Mouse (Mus musculus) liver, embryonic 16.5 days (tissue): ENCODE data around the gene Rab11fip5. TPM values are rescaled to one million over a fixed set of nuclear protein-coding genes. Genes with fewer than 3 reads are reported as not detected.

Source experiments
- ATAC-seq: fragments of 200-750 bp; cut with Nextera tagmentation; 2 replicates; pipeline ENCODE4 v1.8.0; 2017; ENCODE audit warnings: low read depth, mild to moderate bottlenecking, moderate number of reproducible peaks, moderate library complexity
- H3K27ac ChIP-seq: fragments of 300-500 bp; sonication (generic); 2 replicates; pipeline ENCODE4 v1.5.1; 2014; ENCODE audit warnings: mild to moderate bottlenecking, low read length
- H3K27me3 ChIP-seq: fragments of 300-500 bp; sonication (generic); 2 replicates; pipeline ENCODE4 v1.6.1; 2014; ENCODE audit warnings: low read depth, low read length, mixed read lengths; ENCODE audit not compliant: control insufficient read depth, insufficient read depth
- H3K36me3 ChIP-seq: fragments of 300-500 bp; sonication (generic); 2 replicates; pipeline ENCODE4 v1.6.1; 2014; ENCODE audit warnings: mild to moderate bottlenecking; ENCODE audit not compliant: control insufficient read depth, insufficient read depth
- H3K4me1 ChIP-seq: fragments of 300-500 bp; sonication (generic); 2 replicates; pipeline ENCODE4 v1.6.1; 2014; ENCODE audit warnings: low read depth, low read length, mixed read lengths; ENCODE audit not compliant: control insufficient read depth
- H3K4me2 ChIP-seq: fragments of 300-500 bp; sonication (generic); 2 replicates; pipeline ENCODE4 v1.6.1; 2014; ENCODE audit warnings: low read depth, low read length, mixed read lengths
- H3K4me3 ChIP-seq: fragments of 300-500 bp; sonication (generic); 2 replicates; pipeline ENCODE4 v1.5.1; 2014; ENCODE audit warnings: low read depth, mild to moderate bottlenecking, low read length
- H3K9ac ChIP-seq: fragments of 300-500 bp; sonication (generic); 2 replicates; pipeline ENCODE4 v1.6.1; 2014; ENCODE audit warnings: low read depth, low read length
- H3K9me3 ChIP-seq: fragments of 300-500 bp; sonication (generic); replicated peaks from 2 replicates; pipeline ENCODE4 v1.6.1; 2016; ENCODE audit warnings: low read length; ENCODE audit not compliant: control insufficient read depth
- WGBS: fragments of 180-500 bp; shearing (Covaris S2); extraction: QIAGEN DNeasy Blood & Tissue Kit; methylation state at CpG from one replicate; pipeline ENCODE4 v1.1.7; 2014; ENCODE audit not compliant: insufficient replicate concordance; 5-methylcytosine and 5-hydroxymethylcytosine counted together
- polyA plus RNA-seq: library from polyadenylated mRNA; unstranded; fragments of >200 nt; fragmentation: Nextera tagmentation; extraction: Ambion mirVana; gene quantifications from 2 replicates; pipeline ENCODE4 v1.2.1, GENCODE M21; 2015

The Rab11fip5 gene
- polyA plus RNA-seq, 1 experiment from 2014 or later, result 1.0 TPM

- peaks cover 6% of the 10 kb centered on the region for H3K4me1 ChIP-seq
- 58% methylated on average over 5 of the region's 5 CpGs for WGBS
- ATAC-seq, result no peak
Measured at GRCm38 (mm10) chr6:85369181-85369860, 5.1 kb downstream of the Rab11fip5 start.

GRCm38 (mm10) chr6:85368722-85369121 is 5.7 kb downstream of the Rab11fip5 start:
- 53% methylated on average over 5 of the region's 5 CpGs for WGBS
- Histone ChIP-seq H3K4me1 (peaks cover under 1% of the 10 kb centered on the region), H3K27ac (no peak overlapping the region), H3K9me3 (no peaks in the 10 kb centered on the region), H3K4me2 (no peak overlapping the region), H3K4me3 (no peak overlapping the region), H3K27me3 (no peaks in the 10 kb centered on the region; the same call in 1 of the 2 replicates), H3K9ac (no peak overlapping the region), H3K36me3 (no peaks in the 10 kb centered on the region)
- no peak for ATAC-seq

More at GRCm38 (mm10) chr6:85369181-85369860, 5.1 kb downstream of the Rab11fip5 start:
- Histone ChIP-seq H3K36me3 (no peaks in the 10 kb centered on the region), H3K4me3 (no peak overlapping the region), H3K9me3 (no peaks in the 10 kb centered on the region), H3K27ac (no peak overlapping the region), H3K27me3 (no peaks in the 10 kb centered on the region; the same call in 1 of the 2 replicates), H3K9ac (no peak overlapping the region), H3K4me2 (no peak overlapping the region)

GRCm38 (mm10) chr6:85368166-85368565 is 6.3 kb downstream of the Rab11fip5 start:
- Histone ChIP-seq H3K9ac (no peak overlapping the region), H3K9me3 (no peaks in the 10 kb centered on the region), H3K4me2 (no peak overlapping the region), H3K36me3 (no peaks in the 10 kb centered on the region), H3K27ac (no peak overlapping the region), H3K4me1 (no peaks in the 10 kb centered on the region; the same call in 1 of the 2 replicates), H3K27me3 (no peaks in the 10 kb centered on the region), H3K4me3 (no peak overlapping the region)
- no peak for ATAC-seq
- 63% methylated on average over 1 of the region's 1 CpGs for WGBS

GRCm38 (mm10) chr6:85366387-85366786 is 8.0 kb downstream of the Rab11fip5 start:
- no peak for ATAC-seq
- H3K9me3 ChIP-seq, result no peaks in the 10 kb centered on the region
- WGBS, result 19% methylated on average over 1 of the region's 1 CpGs
- H3K4me3 ChIP-seq, result no peak overlapping the region
- no peaks in the 10 kb centered on the region; the same call in 1 of the 2 replicates for H3K4me1 ChIP-seq
- H3K27ac ChIP-seq, result no peak overlapping the region
- H3K9ac ChIP-seq, result no peak overlapping the region
- no peaks in the 10 kb centered on the region for H3K27me3 ChIP-seq
- no peaks in the 10 kb centered on the region for H3K36me3 ChIP-seq
- no peak overlapping the region for H3K4me2 ChIP-seq

- H3K4me1 ChIP-seq, result no peaks in the 10 kb centered on the region; the same call in 1 of the 2 replicates
- H3K9me3 ChIP-seq, result no peaks in the 10 kb centered on the region
- H3K4me3 ChIP-seq, result no peak overlapping the region
- ATAC-seq, result no peak
- H3K9ac ChIP-seq, result no peak overlapping the region
- 56% methylated on average over 5 of the region's 5 CpGs for WGBS
- no peak overlapping the region for H3K4me2 ChIP-seq
- no peaks in the 10 kb centered on the region for H3K36me3 ChIP-seq
- H3K27me3 ChIP-seq, result no peaks in the 10 kb centered on the region
- no peak overlapping the region for H3K27ac ChIP-seq
Measured at GRCm38 (mm10) chr6:85364439-85364838, 10.0 kb downstream of the Rab11fip5 start.

- Histone ChIP-seq H3K4me3 (no peak overlapping the region), H3K9me3 (no peaks in the 10 kb centered on the region), H3K4me2 (no peak overlapping the region), H3K27ac (no peak overlapping the region), H3K9ac (no peak overlapping the region), H3K27me3 (no peaks in the 10 kb centered on the region), H3K36me3 (no peaks in the 10 kb centered on the region), H3K4me1 (no peaks in the 10 kb centered on the region; the same call in 1 of the 2 replicates)
- 70% methylated on average over 4 of the region's 4 CpGs for WGBS
- no peak for ATAC-seq
Measured at GRCm38 (mm10) chr6:85363906-85364260, 10.6 kb downstream of the Rab11fip5 start.

GRCm38 (mm10) chr6:85363231-85363905 is 11.1 kb downstream of the Rab11fip5 start:
- no peak for ATAC-seq
- Histone ChIP-seq H3K9me3 (no peaks in the 10 kb centered on the region), H3K9ac (no peak overlapping the region), H3K4me2 (no peak overlapping the region), H3K4me3 (no peak overlapping the region), H3K27ac (no peak overlapping the region), H3K27me3 (no peaks in the 10 kb centered on the region), H3K4me1 (no peaks in the 10 kb centered on the region; the same call in 1 of the 2 replicates), H3K36me3 (no peaks in the 10 kb centered on the region)
- 74% methylated on average over 5 of the region's 5 CpGs for WGBS

GRCm38 (mm10) chr6:85362610-85363009 is 11.8 kb downstream of the Rab11fip5 start:
- no peak for ATAC-seq
- H3K27me3 ChIP-seq, result no peaks in the 10 kb centered on the region

GRCm38 (mm10) chr6:85360311-85360710 is 14.1 kb downstream of the Rab11fip5 start:
- H3K36me3 ChIP-seq, result no peaks in the 10 kb centered on the region
- no peak for ATAC-seq
- H3K9me3 ChIP-seq, result no peaks in the 10 kb centered on the region
- WGBS, result 53% methylated on average over 5 of the region's 5 CpGs
- no peak overlapping the region for H3K9ac ChIP-seq
- no peaks in the 10 kb centered on the region for H3K4me1 ChIP-seq
- H3K4me2 ChIP-seq, result no peak overlapping the region
- no peaks in the 10 kb centered on the region for H3K27me3 ChIP-seq
- no peak overlapping the region for H3K27ac ChIP-seq
- no peak overlapping the region for H3K4me3 ChIP-seq

More at GRCm38 (mm10) chr6:85362610-85363009, 11.8 kb downstream of the Rab11fip5 start:
- H3K27ac ChIP-seq, result no peak overlapping the region
- H3K9ac ChIP-seq, result no peak overlapping the region
- H3K9me3 ChIP-seq, result no peaks in the 10 kb centered on the region
- H3K4me3 ChIP-seq, result no peak overlapping the region
- no peaks in the 10 kb centered on the region; the same call in 1 of the 2 replicates for H3K4me1 ChIP-seq
- WGBS, result 62% methylated on average over 5 of the region's 5 CpGs
- no peak overlapping the region for H3K4me2 ChIP-seq
- H3K36me3 ChIP-seq, result no peaks in the 10 kb centered on the region
